Mouse (Mus musculus) limb, embryonic 15.5 days (tissue): ENCODE data around the gene Sox30. TPM values are rescaled to one million over a fixed set of nuclear protein-coding genes. Genes with fewer than 3 reads are reported as not detected.
A peak's percentile ranks its signal among the peaks of the same experiment; 100 is the strongest.

ENCODE experiments used
- ATAC-seq: fragments of 200-750 bp; cut with Nextera tagmentation; 2 replicates; pipeline ENCODE4 v1.8.0; 2017; ENCODE audit warnings: low read depth, moderate TSS enrichment; ENCODE audit not compliant: insufficient number of reproducible peaks, low FRiP score, low TSS enrichment
- H3K27ac ChIP-seq: fragments of 300-500 bp; sonication (generic); 2 replicates; pipeline ENCODE4 v1.5.1; 2015; ENCODE audit warnings: moderate library complexity, mild to moderate bottlenecking, inconsistent platforms
- H3K27me3 ChIP-seq: fragments of 300-500 bp; sonication (generic); 2 replicates; pipeline ENCODE4 v1.6.1; 2015; ENCODE audit warnings: inconsistent platforms
- H3K36me3 ChIP-seq: fragments of 300-500 bp; sonication (generic); 2 replicates; pipeline ENCODE4 v1.6.1; 2015; ENCODE audit warnings: inconsistent platforms
- H3K4me1 ChIP-seq: fragments of 300-500 bp; sonication (generic); 2 replicates; pipeline ENCODE4 v1.6.1; 2015; ENCODE audit warnings: inconsistent platforms
- H3K4me2 ChIP-seq: fragments of 300-500 bp; sonication (generic); 2 replicates; pipeline ENCODE4 v1.6.1; 2015; ENCODE audit warnings: mild to moderate bottlenecking, inconsistent platforms
- H3K4me3 ChIP-seq: fragments of 300-500 bp; sonication (generic); 2 replicates; pipeline ENCODE4 v1.5.1; 2015; ENCODE audit warnings: mild to moderate bottlenecking, inconsistent platforms
- H3K9ac ChIP-seq: fragments of 300-500 bp; sonication (generic); 2 replicates; pipeline ENCODE4 v1.6.1; 2015; ENCODE audit warnings: inconsistent platforms
- H3K9me3 ChIP-seq: fragments of 300-500 bp; sonication (generic); 2 replicates; pipeline ENCODE4 v1.6.1; 2016; ENCODE audit warnings: inconsistent platforms
- WGBS: fragments of 180-500 bp; shearing (Covaris S2); methylation state at CpG from one replicate; pipeline ENCODE4 v1.1.7; 2015; 5-methylcytosine and 5-hydroxymethylcytosine counted together
- polyA plus RNA-seq: library from polyadenylated mRNA; unstranded; fragments of >200 nt; fragmentation: Nextera tagmentation; extraction: Ambion mirVana; gene quantifications from 2 replicates; pipeline ENCODE4 v1.2.1, GENCODE M21; 2015

Sox30 gene
- polyA plus RNA-seq, 1 experiment from 2014 or later: 0.28 TPM

- Histone ChIP-seq H3K27me3 (no peaks in the 10 kb centered on the region), H3K9me3 (no peaks in the 10 kb centered on the region), H3K4me1 (0 out of 2 replicates have a peak, but pooled peaks cover 2% of the 10 kb centered on the region), H3K4me3 (no peak overlapping the region), H3K27ac (no peak overlapping the region), H3K36me3 (no peaks in the 10 kb centered on the region), H3K4me2 (no peak overlapping the region), H3K9ac (no peak overlapping the region)
- ATAC-seq: no peak
- 72% methylated on average over 3 of the region's 3 CpGs for WGBS
These were observed 20.5 kb upstream of the Sox30 start for GRCm38 (mm10) chr11:45959598-45959997.

- H3K36me3 ChIP-seq: no peaks in the 10 kb centered on the region
- H3K27ac ChIP-seq: no peak overlapping the region
- no peaks in the 10 kb centered on the region for H3K27me3 ChIP-seq
- H3K4me2 ChIP-seq: no peak overlapping the region
- no peaks in the 10 kb centered on the region for H3K4me1 ChIP-seq
- H3K4me3 ChIP-seq: no peak overlapping the region
- no peak overlapping the region for H3K9ac ChIP-seq
- no peak for ATAC-seq
- H3K9me3 ChIP-seq: no peaks in the 10 kb centered on the region
- 85% methylated on average over 5 of the region's 5 CpGs for WGBS
These were observed 20.1 kb upstream of the Sox30 start for GRCm38 (mm10) chr11:45960003-45960402.

- no peak overlapping the region for H3K4me3 ChIP-seq
- H3K9ac ChIP-seq: no peak overlapping the region
- H3K36me3 ChIP-seq: no peaks in the 10 kb centered on the region
- H3K4me2 ChIP-seq: no peak overlapping the region
- no peak for ATAC-seq
- no peak overlapping the region for H3K27ac ChIP-seq
- H3K9me3 ChIP-seq: no peaks in the 10 kb centered on the region
- no peaks in the 10 kb centered on the region for H3K4me1 ChIP-seq
- WGBS: 85% methylated on average over 4 of the region's 4 CpGs
- H3K27me3 ChIP-seq: no peaks in the 10 kb centered on the region
These were observed 13.2 kb upstream of the Sox30 start for GRCm38 (mm10) chr11:45966896-45967295.

GRCm38 (mm10) chr11:45968466-45968865, 11.6 kb upstream of the Sox30 start:
- ATAC-seq: no peak
- Histone ChIP-seq H3K9ac (no peak overlapping the region), H3K4me3 (no peak overlapping the region), H3K27me3 (no peaks in the 10 kb centered on the region), H3K27ac (no peak overlapping the region), H3K9me3 (no peaks in the 10 kb centered on the region), H3K4me2 (no peak overlapping the region), H3K4me1 (no peaks in the 10 kb centered on the region), H3K36me3 (no peaks in the 10 kb centered on the region)
- WGBS: 86% methylated on average over 3 of the region's 3 CpGs

- H3K9ac ChIP-seq: no peak overlapping the region
- ATAC-seq: no peak
- no peaks in the 10 kb centered on the region for H3K36me3 ChIP-seq
- H3K27me3 ChIP-seq: no peaks in the 10 kb centered on the region
- no peak overlapping the region for H3K27ac ChIP-seq
- no peak overlapping the region for H3K4me2 ChIP-seq
- H3K9me3 ChIP-seq: no peaks in the 10 kb centered on the region
- WGBS: 73% methylated on average over 5 of the region's 5 CpGs
- H3K4me1 ChIP-seq: no peaks in the 10 kb centered on the region
- H3K4me3 ChIP-seq: no peak overlapping the region
These were observed 6.5 kb upstream of the Sox30 start for GRCm38 (mm10) chr11:45973635-45974034.

- Histone ChIP-seq H3K9me3 (no peaks in the 10 kb centered on the region), H3K4me2 (no peak overlapping the region), H3K9ac (no peak overlapping the region), H3K4me3 (no peak overlapping the region), H3K36me3 (no peaks in the 10 kb centered on the region), H3K27ac (no peak overlapping the region), H3K4me1 (no peaks in the 10 kb centered on the region), H3K27me3 (no peaks in the 10 kb centered on the region)
- ATAC-seq: no peak
- 86% methylated on average over 8 of the region's 8 CpGs for WGBS
These were observed 5.6 kb upstream of the Sox30 start for GRCm38 (mm10) chr11:45974466-45974865.

- Histone ChIP-seq H3K9me3 (no peaks in the 10 kb centered on the region), H3K4me1 (peaks cover 12% of the 10 kb centered on the region; the same call in 1 of the 2 replicates), H3K9ac (no peak overlapping the region), H3K27ac (no peak overlapping the region), H3K36me3 (no peaks in the 10 kb centered on the region), H3K27me3 (peaks cover 3% of the 10 kb centered on the region; the same call in 1 of the 2 replicates), H3K4me3 (no peak overlapping the region), H3K4me2 (no peak overlapping the region)
- ATAC-seq: no peak
- 81% methylated on average over 3 of the region's 3 CpGs for WGBS
These were observed 4.0 kb upstream of the Sox30 start for GRCm38 (mm10) chr11:45976061-45976460.

- peaks cover 6% of the 10 kb centered on the region; the same call in 1 of the 2 replicates for H3K27me3 ChIP-seq
- no peaks in the 10 kb centered on the region for H3K9me3 ChIP-seq
- peak overlapping the region; percentile 82 for H3K9ac ChIP-seq
- H3K4me3 ChIP-seq: peak overlapping the region; percentile 63
- H3K36me3 ChIP-seq: no peaks in the 10 kb centered on the region
- peak; percentile 40; the same call in 1 of the 2 replicates for ATAC-seq
- H3K4me1 ChIP-seq: peaks cover 12% of the 10 kb centered on the region; the same call in 1 of the 2 replicates
- H3K27ac ChIP-seq: 0 out of 2 replicates have a peak overlapping the region, but pooled peaks have one; percentile 75
- H3K4me2 ChIP-seq: peak overlapping the region; percentile 88
- WGBS: 44% methylated on average over 19 of the region's 19 CpGs
These were observed 763 bp downstream of the Sox30 start for GRCm38 (mm10) chr11:45980893-45981253.

GRCm38 (mm10) chr11:45991604-45992003, 11.5 kb downstream of the Sox30 start:
- Histone ChIP-seq H3K4me2 (peak overlapping the region; percentile 54), H3K9ac (0 out of 2 replicates have a peak overlapping the region, but pooled peaks have one; percentile 23), H3K36me3 (no peaks in the 10 kb centered on the region), H3K27ac (no peak overlapping the region), H3K27me3 (no peaks in the 10 kb centered on the region), H3K4me1 (peaks cover 6% of the 10 kb centered on the region; the same call in 1 of the 2 replicates), H3K9me3 (no peaks in the 10 kb centered on the region), H3K4me3 (peak overlapping the region; percentile 29)
- 0 out of 2 replicates have a peak, but pooled peaks have one; percentile 30 for ATAC-seq
- 6% methylated on average over 16 of the region's 16 CpGs for WGBS

- peaks cover 6% of the 10 kb centered on the region; the same call in 1 of the 2 replicates for H3K4me1 ChIP-seq
- no peaks in the 10 kb centered on the region for H3K9me3 ChIP-seq
- H3K4me3 ChIP-seq: peak overlapping the region; percentile 29
- WGBS: 48% methylated on average over 13 of the region's 13 CpGs
- peak overlapping the region; percentile 54 for H3K4me2 ChIP-seq
- H3K36me3 ChIP-seq: no peaks in the 10 kb centered on the region
- no peaks in the 10 kb centered on the region for H3K27me3 ChIP-seq
- no peak for ATAC-seq
- H3K9ac ChIP-seq: no peak overlapping the region
- no peak overlapping the region for H3K27ac ChIP-seq
These were observed 12.0 kb downstream of the Sox30 start for GRCm38 (mm10) chr11:45992087-45992486.

GRCm38 (mm10) chr11:46016061-46016460, 36.0 kb downstream of the Sox30 start:
- no peak for ATAC-seq
- H3K9me3 ChIP-seq: no peaks in the 10 kb centered on the region
- no peak overlapping the region for H3K27ac ChIP-seq
- no peaks in the 10 kb centered on the region for H3K4me1 ChIP-seq
- no peak overlapping the region for H3K4me2 ChIP-seq
- 20% methylated on average over 6 of the region's 6 CpGs for WGBS
- no peak overlapping the region for H3K4me3 ChIP-seq
- no peaks in the 10 kb centered on the region for H3K36me3 ChIP-seq
- H3K27me3 ChIP-seq: no peaks in the 10 kb centered on the region
- no peak overlapping the region for H3K9ac ChIP-seq

- H3K27me3 ChIP-seq: no peaks in the 10 kb centered on the region
- ATAC-seq: no peak
- WGBS: 71% methylated on average over 1 of the region's 1 CpGs
These were observed 40.1 kb downstream of the Sox30 start for GRCm38 (mm10) chr11:46020246-46020645.

GRCm38 (mm10) chr11:46021850-46022249, 41.7 kb downstream of the Sox30 start:
- ATAC-seq: no peak
- Histone ChIP-seq H3K27ac (no peak overlapping the region), H3K9ac (no peak overlapping the region)

More at GRCm38 (mm10) chr11:46020246-46020645, 40.1 kb downstream of the Sox30 start:
- no peak overlapping the region for H3K9ac ChIP-seq
- no peaks in the 10 kb centered on the region for H3K9me3 ChIP-seq
- H3K27ac ChIP-seq: no peak overlapping the region
- no peak overlapping the region for H3K4me3 ChIP-seq
- no peak overlapping the region for H3K4me2 ChIP-seq
- no peaks in the 10 kb centered on the region for H3K36me3 ChIP-seq
- no peaks in the 10 kb centered on the region for H3K4me1 ChIP-seq

More at GRCm38 (mm10) chr11:46021850-46022249, 41.7 kb downstream of the Sox30 start:
- Histone ChIP-seq H3K4me1 (no peaks in the 10 kb centered on the region), H3K4me2 (no peak overlapping the region), H3K27me3 (no peaks in the 10 kb centered on the region), H3K4me3 (no peak overlapping the region), H3K9me3 (no peaks in the 10 kb centered on the region), H3K36me3 (no peaks in the 10 kb centered on the region)
